Mouse (Mus musculus): Measurements from ENCODE around the gene Inpp4b. TPM values are rescaled to one million over a fixed set of nuclear protein-coding genes. Genes with fewer than 3 reads are reported as not detected.

Inpp4b gene
- polyA plus RNA-seq, 1 experiment, result 0.41 TPM

- no peaks in the 10 kb centered on the region for H3K4me1 ChIP-seq (ENCODE audit: control insufficient read depth, insufficient read depth, insufficient read length, low read length)
- no peaks in the 10 kb centered on the region for H3K27me3 ChIP-seq (ENCODE audit: control insufficient read depth, insufficient read depth, low read length)
- TF ChIP-seq POLR2A (IDR thresholded peaks at IDR 0.05; ENCODE audit: low read depth, low read length), result no peak
- no peak for TF ChIP-seq CTCF (IDR thresholded peaks at IDR 0.05; ENCODE audit: extremely low read depth, insufficient read length, insufficient replicate concordance, low read depth, low read length)
- 81% methylated on average over 1 of the region's 1 CpGs for WGBS
- H3K36me3 ChIP-seq (ENCODE audit: control insufficient read depth, insufficient read depth, low read length), result no peaks in the 10 kb centered on the region
- no peak overlapping the region for H3K4me3 ChIP-seq (ENCODE audit: low read depth, low read length)
- no peak overlapping the region for H3K27ac ChIP-seq (ENCODE audit: insufficient read depth, low read depth, low read length)
Observed at GRCm38 (mm10) chr8:81823121-81823520, 480.8 kb downstream of the Inpp4b start.

GRCm38 (mm10) chr8:81824975-81825374 is 482.6 kb downstream of the Inpp4b start:
- Histone ChIP-seq H3K27me3 (ENCODE audit: control insufficient read depth, insufficient read depth, low read length) (no peaks in the 10 kb centered on the region), H3K4me3 (ENCODE audit: low read depth, low read length) (no peak overlapping the region), H3K4me1 (ENCODE audit: control insufficient read depth, insufficient read depth, insufficient read length, low read length) (no peaks in the 10 kb centered on the region), H3K27ac (ENCODE audit: insufficient read depth, low read depth, low read length) (no peak overlapping the region), H3K36me3 (ENCODE audit: control insufficient read depth, insufficient read depth, low read length) (no peaks in the 10 kb centered on the region)
- no peak for TF ChIP-seq CTCF (IDR thresholded peaks at IDR 0.05; ENCODE audit: extremely low read depth, insufficient read length, insufficient replicate concordance, low read depth, low read length)
- TF ChIP-seq POLR2A (IDR thresholded peaks at IDR 0.05; ENCODE audit: low read depth, low read length), result no peak
- WGBS, result 41% methylated on average over 2 of the region's 2 CpGs

- no peak for TF ChIP-seq POLR2A (IDR thresholded peaks at IDR 0.05; ENCODE audit: low read depth, low read length)
- no peak for TF ChIP-seq CTCF (IDR thresholded peaks at IDR 0.05; ENCODE audit: extremely low read depth, insufficient read length, insufficient replicate concordance, low read depth, low read length)
- Histone ChIP-seq H3K4me1 (ENCODE audit: control insufficient read depth, insufficient read depth, insufficient read length, low read length) (no peaks in the 10 kb centered on the region), H3K27me3 (ENCODE audit: control insufficient read depth, insufficient read depth, low read length) (no peaks in the 10 kb centered on the region), H3K4me3 (ENCODE audit: low read depth, low read length) (no peak overlapping the region), H3K27ac (ENCODE audit: insufficient read depth, low read depth, low read length) (no peak overlapping the region), H3K36me3 (ENCODE audit: control insufficient read depth, insufficient read depth, low read length) (no peaks in the 10 kb centered on the region)
- 61% methylated on average over 2 of the region's 2 CpGs for WGBS
Observed at GRCm38 (mm10) chr8:81826406-81826805, 484.1 kb downstream of the Inpp4b start.

- Histone ChIP-seq H3K4me3 (ENCODE audit: low read depth, low read length) (no peak overlapping the region), H3K27ac (ENCODE audit: insufficient read depth, low read depth, low read length) (no peak overlapping the region), H3K4me1 (ENCODE audit: control insufficient read depth, insufficient read depth, insufficient read length, low read length) (no peaks in the 10 kb centered on the region), H3K27me3 (ENCODE audit: control insufficient read depth, insufficient read depth, low read length) (no peaks in the 10 kb centered on the region), H3K36me3 (ENCODE audit: control insufficient read depth, insufficient read depth, low read length) (no peaks in the 10 kb centered on the region)
- TF ChIP-seq POLR2A (IDR thresholded peaks at IDR 0.05; ENCODE audit: low read depth, low read length), result no peak
- no peak for TF ChIP-seq CTCF (IDR thresholded peaks at IDR 0.05; ENCODE audit: extremely low read depth, insufficient read length, insufficient replicate concordance, low read depth, low read length)
- WGBS, result 53% methylated on average over 2 of the region's 2 CpGs
Observed at GRCm38 (mm10) chr8:81827306-81827913, 485.1 kb downstream of the Inpp4b start.

GRCm38 (mm10) chr8:81831430-81831829 is 489.1 kb downstream of the Inpp4b start:
- no peak overlapping the region for H3K27ac ChIP-seq (ENCODE audit: insufficient read depth, low read depth, low read length)
- H3K4me1 ChIP-seq (ENCODE audit: control insufficient read depth, insufficient read depth, insufficient read length, low read length), result no peaks in the 10 kb centered on the region
- H3K27me3 ChIP-seq (ENCODE audit: control insufficient read depth, insufficient read depth, low read length), result no peaks in the 10 kb centered on the region
- H3K4me3 ChIP-seq (ENCODE audit: low read depth, low read length), result no peak overlapping the region
- TF ChIP-seq POLR2A (IDR thresholded peaks at IDR 0.05; ENCODE audit: low read depth, low read length), result no peak
- no peak for TF ChIP-seq CTCF (IDR thresholded peaks at IDR 0.05; ENCODE audit: extremely low read depth, insufficient read length, insufficient replicate concordance, low read depth, low read length)
- H3K36me3 ChIP-seq (ENCODE audit: control insufficient read depth, insufficient read depth, low read length), result no peaks in the 10 kb centered on the region

GRCm38 (mm10) chr8:81833852-81834251 is 491.5 kb downstream of the Inpp4b start:
- TF ChIP-seq POLR2A (IDR thresholded peaks at IDR 0.05; ENCODE audit: low read depth, low read length) (no peak), CTCF (IDR thresholded peaks at IDR 0.05; ENCODE audit: extremely low read depth, insufficient read length, insufficient replicate concordance, low read depth, low read length) (no peak)
- no peaks in the 10 kb centered on the region for H3K4me1 ChIP-seq (ENCODE audit: control insufficient read depth, insufficient read depth, insufficient read length, low read length)
- H3K27ac ChIP-seq (ENCODE audit: insufficient read depth, low read depth, low read length), result no peak overlapping the region
- H3K4me3 ChIP-seq (ENCODE audit: low read depth, low read length), result no peak overlapping the region
- no peaks in the 10 kb centered on the region for H3K36me3 ChIP-seq (ENCODE audit: control insufficient read depth, insufficient read depth, low read length)
- no peaks in the 10 kb centered on the region for H3K27me3 ChIP-seq (ENCODE audit: control insufficient read depth, insufficient read depth, low read length)

GRCm38 (mm10) chr8:81840512-81840911 is 498.2 kb downstream of the Inpp4b start:
- Histone ChIP-seq H3K36me3 (ENCODE audit: control insufficient read depth, insufficient read depth, low read length) (no peaks in the 10 kb centered on the region), H3K27me3 (ENCODE audit: control insufficient read depth, insufficient read depth, low read length) (no peaks in the 10 kb centered on the region), H3K27ac (ENCODE audit: insufficient read depth, low read depth, low read length) (no peak overlapping the region), H3K4me1 (ENCODE audit: control insufficient read depth, insufficient read depth, insufficient read length, low read length) (no peaks in the 10 kb centered on the region; the same call in 1 of the 2 replicates), H3K4me3 (ENCODE audit: low read depth, low read length) (no peak overlapping the region)
- TF ChIP-seq POLR2A (IDR thresholded peaks at IDR 0.05; ENCODE audit: low read depth, low read length) (no peak), CTCF (IDR thresholded peaks at IDR 0.05; ENCODE audit: extremely low read depth, insufficient read length, insufficient replicate concordance, low read depth, low read length) (no peak)

Measured in small intestine, adult 2 months (tissue).